8 mouse cellular contexts compared by ENCODE assay signal in genomic region chr2:79453901-79454781, GRCm38 (mm10). TPM values are rescaled to one million over a fixed set of nuclear protein-coding genes. Genes with fewer than 3 reads are reported as not detected.
DNase-seq lines count a peak whose midpoint lies in the region; ATAC-seq lines count a peak whose summit lies in the region.

No protein-coding gene starts in this region.

- peaks cover 11% of the 10 kb centered on the region for H3K27me3 ChIP-seq in hindbrain, embryonic 15.5 days

- no peaks in the 10 kb centered on the region for H3K36me3 ChIP-seq in hindbrain, embryonic 15.5 days

- no peaks in the 10 kb centered on the region for H3K9me3 ChIP-seq in hindbrain, embryonic 15.5 days

- peak overlapping the region; percentile 58 for H3K27ac ChIP-seq in hindbrain, embryonic 15.5 days (replicated peaks)

- H3K4me1 ChIP-seq in hindbrain, embryonic 15.5 days (replicated peaks) = peaks cover 35% of the 10 kb centered on the region

- 2% methylated on average over 55 of the region's 55 CpGs for WGBS in hindbrain, embryonic 15.5 days

- peak overlapping the region; percentile 46 for H3K4me3 ChIP-seq in hindbrain, embryonic 15.5 days

- ATAC-seq in hindbrain, embryonic 15.5 days (ENCODE audit: low FRiP score, low read depth) = peak; percentile 75
- peak; percentile 68 for ATAC-seq in megakaryocyte, adult 5-6 weeks (ENCODE audit: poor library complexity, severe bottlenecking)
- ATAC-seq in inflammation-experienced regulatory T-cells, adult 6 months = no peak

- H3K4me2 ChIP-seq in hindbrain, embryonic 15.5 days = peak overlapping the region; percentile 64

- peak; percentile 45 to 84 for DNase-seq in adrenal gland, adult (ENCODE audit: inconsistent age in 2 of 2, low spot score in 1 of 2)
- peak; percentile 72 for DNase-seq in cerebellum, adult 8-10 months
- DNase-seq in forelimb bud, embryonic 11.5 days (ENCODE audit: low read depth, low spot score) = peak; percentile 83
- DNase-seq in left cerebral cortex, postnatal 25 days (ENCODE audit: low spot score in 2 of 2) = peak; percentile 53 to 74
- DNase-seq in right cerebral cortex, postnatal 10 days (ENCODE audit: low spot score in 2 of 2) = peak; percentile 62 to 72

- peak overlapping the region; percentile 39 for H3K9ac ChIP-seq in hindbrain, embryonic 15.5 days

- intact Hi-C loops in left cerebral cortex, postnatal 25 days (cut with DNase I) = no loop called here

RNA-seq across cellular contexts. Expression of gene Neurod1, which starts 2.4 kb away (rescaled TPM):
- 47.0 and 48.7 TPM in 2 replicates for polyA plus RNA-seq in hindbrain, embryonic 15.5 days (2015; fragmentation: Nextera tagmentation; extraction: Ambion mirVana)
- 10 to 100 TPM; 18.2 to 20.3 TPM for total RNA-seq in left cerebral cortex, postnatal 25 days (2021)
- total RNA-seq in megakaryocyte, adult 5-6 weeks (2015) = not detected in 2 replicates
- total RNA-seq in megakaryocyte, adult 5-6 weeks (2017) = not detected in 2 replicates
- polyA plus RNA-seq in inflammation-experienced regulatory T-cells, adult 6 months (2017; shearing (Covaris generic)) = not detected

RNA-seq across cellular contexts. Expression of gene Cerkl, which starts 2.4 kb away (rescaled TPM):
- 2.5 and 3.3 TPM in 2 replicates for polyA plus RNA-seq in hindbrain, embryonic 15.5 days (2015; fragmentation: Nextera tagmentation; extraction: Ambion mirVana)
- total RNA-seq in left cerebral cortex, postnatal 25 days (2021) = 1 to 10 TPM; 3.6 to 3.9 TPM
- total RNA-seq in megakaryocyte, adult 5-6 weeks (2015) = 3.4 and 3.9 TPM in 2 replicates
- 6.1 and 12.8 TPM in 2 replicates for total RNA-seq in megakaryocyte, adult 5-6 weeks (2017)
- 10 to 100 TPM; 30.4 to 52.7 (median 42.5) TPM for polyA plus RNA-seq in inflammation-experienced regulatory T-cells, adult 6 months (2017; shearing (Covaris generic))

Comparison
In these comparisons a context has a peak if more than half of its experiments do, and no peak if none do; other contexts are left out.
1. RNA of gene Neurod1, which starts 2.4 kb away (total RNA-seq): 18.2 to 20.3 TPM in left cerebral cortex, postnatal 25 days; not detected in megakaryocyte, adult 5-6 weeks; every median in the first group is over 10 times any median in the second.
2. Peak in every context shown above with its lines, with median percentiles within 50 percentile points of each other: DNase-seq.